Mouse (Mus musculus): Measurements from ENCODE around the gene Gm11634. TPM values are rescaled to one million over a fixed set of nuclear protein-coding genes. Genes with fewer than 3 reads are reported as not detected.
"Not testable (repeated sequence)": the region's sequence is repeated elsewhere in the genome, so short reads cannot be mapped to it uniquely, and the experiment has no call there.

Gm11634 gene
- polyA plus RNA-seq, 1 experiment from 2014 or later: not detected

DNA sequence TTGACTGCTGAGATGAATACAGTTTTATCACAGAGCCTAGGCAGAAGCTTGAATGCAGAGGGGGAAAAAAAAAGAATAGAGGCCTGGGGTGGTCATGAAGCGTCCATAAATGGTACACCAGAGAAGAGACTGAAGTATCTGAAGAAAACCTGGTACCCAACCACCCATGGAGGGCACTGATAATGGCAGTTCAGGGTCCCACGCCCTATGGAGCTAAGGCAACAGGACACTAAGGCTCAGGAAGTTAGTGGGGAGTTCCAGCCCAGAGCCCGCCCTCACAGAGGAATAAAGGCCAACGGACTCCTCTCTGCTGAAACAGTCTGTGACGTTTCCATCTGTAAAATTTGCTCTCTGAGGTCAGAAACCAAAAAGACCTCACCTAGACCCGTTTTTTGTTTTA lies 16.3 kb upstream of the Gm11634 start:
- WGBS: 79% methylated on average over 6 of the region's 6 CpGs
- Histone ChIP-seq H3K4me1 (ENCODE audit: control insufficient read depth, insufficient read depth, low read length) (no peaks in the 10 kb centered on the region), H3K4me2 (ENCODE audit: low read depth, low read length) (no peak overlapping the region), H3K27me3 (ENCODE audit: control insufficient read depth, insufficient read depth, low read length) (no peaks in the 10 kb centered on the region), H3K9ac (replicated peaks; ENCODE audit: low read length) (no peak overlapping the region), H3K4me3 (ENCODE audit: low read depth, low read length) (no peak overlapping the region), H3K9me3 (replicated peaks; ENCODE audit: control insufficient read depth, low read length) (no peaks in the 10 kb centered on the region), H3K36me3 (replicated peaks; ENCODE audit: control insufficient read depth, insufficient read depth, low read depth, low read length) (no peaks in the 10 kb centered on the region), H3K27ac (replicated peaks; ENCODE audit: low read depth, low read length) (no peak overlapping the region)
- DNase-seq (ENCODE audit: low spot score): no peak
- ATAC-seq (replicated peaks; ENCODE audit: insufficient number of reproducible peaks, low FRiP score, low TSS enrichment, low read depth): no peak

DNA sequence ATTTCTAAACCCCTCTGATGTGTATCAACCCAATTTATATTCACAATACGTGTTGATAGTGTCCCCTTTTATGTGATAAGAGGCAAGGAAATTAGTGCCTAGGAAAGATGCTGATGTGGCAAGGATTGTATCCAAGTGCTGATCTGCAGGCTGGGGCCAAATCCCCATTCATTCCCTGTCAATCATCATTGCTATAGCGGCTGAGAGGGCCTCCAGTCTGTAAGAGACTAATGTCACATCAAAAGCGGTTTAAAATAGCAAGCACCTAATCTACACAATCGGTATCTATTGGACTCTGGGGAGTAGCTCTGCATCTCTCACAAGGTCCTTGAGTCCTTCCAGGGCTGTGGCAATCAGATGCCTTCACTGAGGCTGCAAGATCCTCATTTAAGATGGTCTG lies 15.1 kb upstream of the Gm11634 start:
- 70% methylated on average over 4 of the region's 4 CpGs for WGBS

DNA sequence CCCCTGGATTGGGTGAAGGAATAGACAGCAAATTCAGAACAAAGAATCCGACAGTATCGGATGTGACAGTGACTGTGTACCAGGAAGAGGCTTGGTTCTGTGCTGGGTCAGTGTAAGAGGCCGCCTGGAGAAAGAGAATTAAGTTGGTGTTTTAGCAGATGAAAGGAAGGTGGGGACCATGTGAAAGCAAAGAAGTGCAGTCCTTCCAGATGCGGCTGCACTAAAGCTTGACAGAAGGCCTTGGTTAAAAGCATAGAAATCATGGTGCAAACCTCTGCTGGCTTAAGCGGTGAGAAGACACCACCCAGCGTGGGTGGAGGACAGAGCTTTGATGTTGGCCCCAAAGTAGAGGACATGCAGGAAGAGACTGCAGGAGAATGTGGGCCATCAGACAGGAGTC lies 14.5 kb upstream of the Gm11634 start:
- H3K9me3 ChIP-seq (replicated peaks; ENCODE audit: control insufficient read depth, low read length): no peaks in the 10 kb centered on the region
- H3K27ac ChIP-seq (replicated peaks; ENCODE audit: low read depth, low read length): no peak overlapping the region
- no peak overlapping the region for H3K4me2 ChIP-seq (ENCODE audit: low read depth, low read length)
- WGBS: 73% methylated on average over 6 of the region's 6 CpGs
- H3K9ac ChIP-seq (replicated peaks; ENCODE audit: low read length): no peak overlapping the region
- no peaks in the 10 kb centered on the region for H3K4me1 ChIP-seq (ENCODE audit: control insufficient read depth, insufficient read depth, low read length)
- DNase-seq (ENCODE audit: low spot score): no peak
- H3K36me3 ChIP-seq (replicated peaks; ENCODE audit: control insufficient read depth, insufficient read depth, low read depth, low read length): no peaks in the 10 kb centered on the region
- H3K27me3 ChIP-seq (ENCODE audit: control insufficient read depth, insufficient read depth, low read length): no peaks in the 10 kb centered on the region
- no peak overlapping the region for H3K4me3 ChIP-seq (ENCODE audit: low read depth, low read length)
- ATAC-seq (replicated peaks; ENCODE audit: insufficient number of reproducible peaks, low FRiP score, low TSS enrichment, low read depth): no peak

More for the DNA sequence above, 15.1 kb upstream of the Gm11634 start:
- Histone ChIP-seq H3K36me3 (replicated peaks; ENCODE audit: control insufficient read depth, insufficient read depth, low read depth, low read length) (no peaks in the 10 kb centered on the region), H3K9me3 (replicated peaks; ENCODE audit: control insufficient read depth, low read length) (no peaks in the 10 kb centered on the region), H3K27me3 (ENCODE audit: control insufficient read depth, insufficient read depth, low read length) (no peaks in the 10 kb centered on the region), H3K9ac (replicated peaks; ENCODE audit: low read length) (no peak overlapping the region), H3K4me3 (ENCODE audit: low read depth, low read length) (no peak overlapping the region), H3K4me1 (ENCODE audit: control insufficient read depth, insufficient read depth, low read length) (no peaks in the 10 kb centered on the region), H3K4me2 (ENCODE audit: low read depth, low read length) (no peak overlapping the region), H3K27ac (replicated peaks; ENCODE audit: low read depth, low read length) (no peak overlapping the region)
- ATAC-seq (replicated peaks; ENCODE audit: insufficient number of reproducible peaks, low FRiP score, low TSS enrichment, low read depth) (no peak), DNase-seq (ENCODE audit: low spot score) (no peak)

DNA sequence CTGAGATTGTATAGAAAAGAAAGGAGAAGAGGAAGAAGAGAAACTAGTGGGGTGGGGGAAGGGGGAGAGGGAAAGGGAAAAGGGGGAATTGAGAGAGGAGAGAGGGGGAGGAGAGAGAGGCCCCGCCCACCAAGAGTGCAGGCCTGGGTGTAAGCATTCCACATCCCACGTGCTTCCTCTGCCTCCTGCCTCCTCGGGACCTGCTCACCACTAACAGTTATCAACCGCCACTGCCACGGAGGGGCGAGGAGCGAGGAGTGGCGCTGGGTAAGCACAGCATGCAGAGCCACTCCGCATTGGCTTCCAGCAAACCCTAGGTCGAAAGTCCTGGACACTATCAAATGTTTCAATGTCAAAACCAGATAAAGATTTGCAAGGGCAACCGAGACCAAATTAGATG lies 11.4 kb upstream of the Gm11634 start:
- 44% methylated on average over 11 of the region's 11 CpGs for WGBS
- no peaks in the 10 kb centered on the region for H3K36me3 ChIP-seq (replicated peaks; ENCODE audit: control insufficient read depth, insufficient read depth, low read depth, low read length)

DNA sequence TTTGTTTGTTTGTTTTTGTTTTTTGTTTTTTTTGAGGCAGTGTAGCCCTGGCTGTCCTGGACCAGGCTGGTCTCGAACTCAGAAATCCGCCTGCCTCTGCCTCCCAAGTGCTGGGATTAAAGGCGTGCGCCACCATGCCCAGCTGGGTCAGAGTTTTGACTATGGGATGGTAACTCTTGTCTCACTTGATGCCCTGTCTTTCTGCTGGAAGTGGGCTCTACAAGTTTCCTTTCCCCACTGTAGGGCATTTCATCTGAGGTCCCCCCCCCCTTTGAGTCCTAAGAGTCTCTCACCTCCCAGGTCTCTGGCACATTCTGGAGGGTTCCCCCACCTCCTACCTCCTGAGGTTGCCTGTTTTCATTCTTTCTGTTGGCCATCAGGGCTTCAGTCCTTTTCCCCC lies 8.1 kb upstream of the Gm11634 start:
- H3K4me1 ChIP-seq (ENCODE audit: control insufficient read depth, insufficient read depth, low read length); H3K4me3 ChIP-seq (ENCODE audit: low read depth, low read length); ATAC-seq (replicated peaks; ENCODE audit: insufficient number of reproducible peaks, low FRiP score, low TSS enrichment, low read depth); H3K27me3 ChIP-seq (ENCODE audit: control insufficient read depth, insufficient read depth, low read length); H3K4me2 ChIP-seq (ENCODE audit: low read depth, low read length); H3K36me3 ChIP-seq (replicated peaks; ENCODE audit: control insufficient read depth, insufficient read depth, low read depth, low read length); H3K27ac ChIP-seq (replicated peaks; ENCODE audit: low read depth, low read length); H3K9ac ChIP-seq (replicated peaks; ENCODE audit: low read length); DNase-seq (ENCODE audit: low spot score); H3K9me3 ChIP-seq (replicated peaks; ENCODE audit: control insufficient read depth, low read length): not testable (repeated sequence)
- 89% methylated on average over 4 of the region's 4 CpGs for WGBS

More for the DNA sequence above, 11.4 kb upstream of the Gm11634 start:
- H3K9me3 ChIP-seq (replicated peaks; ENCODE audit: control insufficient read depth, low read length): no peaks in the 10 kb centered on the region
- H3K4me2 ChIP-seq (ENCODE audit: low read depth, low read length): no peak overlapping the region
- H3K27me3 ChIP-seq (ENCODE audit: control insufficient read depth, insufficient read depth, low read length): no peaks in the 10 kb centered on the region
- H3K27ac ChIP-seq (replicated peaks; ENCODE audit: low read depth, low read length): no peak overlapping the region
- no peaks in the 10 kb centered on the region for H3K4me1 ChIP-seq (ENCODE audit: control insufficient read depth, insufficient read depth, low read length)
- no peak overlapping the region for H3K9ac ChIP-seq (replicated peaks; ENCODE audit: low read length)
- no peak overlapping the region for H3K4me3 ChIP-seq (ENCODE audit: low read depth, low read length)
- DNase-seq (ENCODE audit: low spot score) (no peak), ATAC-seq (replicated peaks; ENCODE audit: insufficient number of reproducible peaks, low FRiP score, low TSS enrichment, low read depth) (no peak)

DNA sequence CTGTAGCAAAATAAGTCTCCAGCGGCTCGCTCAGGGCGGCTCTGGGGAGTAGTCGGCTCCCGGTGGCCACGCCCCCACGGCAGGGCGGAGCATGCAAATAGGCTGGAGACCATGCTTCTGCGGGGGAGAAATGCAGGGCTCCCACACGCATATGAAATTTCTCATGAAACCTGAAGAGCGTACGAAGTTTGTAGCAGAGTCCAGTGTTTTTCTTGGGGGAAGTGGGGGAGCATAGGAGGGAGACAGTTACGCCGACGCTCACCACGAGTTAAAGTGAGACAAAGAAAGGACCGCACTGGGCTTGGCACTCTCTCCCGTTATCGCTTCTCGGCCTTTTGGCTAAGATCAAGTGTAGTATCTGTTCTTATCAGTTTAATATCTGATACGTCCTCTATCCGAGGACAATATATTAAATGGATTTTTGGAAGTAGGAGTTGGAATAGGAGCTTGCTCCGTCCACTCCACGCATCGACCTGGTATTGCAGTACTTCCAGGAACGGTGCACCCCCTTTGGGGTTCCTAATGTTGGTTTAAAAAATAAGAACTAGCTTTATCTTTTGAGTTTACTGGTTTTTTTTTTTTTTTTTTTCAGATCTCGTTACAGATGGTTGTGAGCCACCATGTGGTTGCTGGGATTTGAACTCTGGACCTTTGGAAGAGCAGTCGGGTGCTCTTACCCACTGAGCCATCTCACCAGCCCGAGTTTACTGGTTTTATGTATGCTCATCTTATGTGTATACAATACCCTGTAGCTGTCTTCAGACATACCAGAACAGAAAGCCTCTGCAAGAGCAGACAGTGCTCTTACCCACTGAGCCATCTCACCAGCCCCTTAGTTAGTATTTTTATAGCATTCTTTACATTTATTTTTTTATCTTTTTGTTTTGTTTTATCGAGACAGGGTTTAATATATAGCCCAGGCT lies 5.7 kb upstream of the Gm11634 start:
- Histone ChIP-seq H3K4me3 (ENCODE audit: low read depth, low read length) (0 out of 2 replicates have a peak overlapping the region, but pooled peaks have one; percentile 9), H3K4me2 (ENCODE audit: low read depth, low read length) (peak overlapping the region; percentile 26)
- peak; percentile 59 for ATAC-seq (replicated peaks; ENCODE audit: insufficient number of reproducible peaks, low FRiP score, low TSS enrichment, low read depth)
- not testable (repeated sequence) for H3K9ac ChIP-seq (replicated peaks; ENCODE audit: low read length); H3K4me1 ChIP-seq (ENCODE audit: control insufficient read depth, insufficient read depth, low read length); H3K36me3 ChIP-seq (replicated peaks; ENCODE audit: control insufficient read depth, insufficient read depth, low read depth, low read length); H3K27me3 ChIP-seq (ENCODE audit: control insufficient read depth, insufficient read depth, low read length); H3K9me3 ChIP-seq (replicated peaks; ENCODE audit: control insufficient read depth, low read length); H3K27ac ChIP-seq (replicated peaks; ENCODE audit: low read depth, low read length)
- peak; percentile 86 for DNase-seq (ENCODE audit: low spot score)
- 1% methylated on average over 30 of the region's 30 CpGs for WGBS

DNA sequence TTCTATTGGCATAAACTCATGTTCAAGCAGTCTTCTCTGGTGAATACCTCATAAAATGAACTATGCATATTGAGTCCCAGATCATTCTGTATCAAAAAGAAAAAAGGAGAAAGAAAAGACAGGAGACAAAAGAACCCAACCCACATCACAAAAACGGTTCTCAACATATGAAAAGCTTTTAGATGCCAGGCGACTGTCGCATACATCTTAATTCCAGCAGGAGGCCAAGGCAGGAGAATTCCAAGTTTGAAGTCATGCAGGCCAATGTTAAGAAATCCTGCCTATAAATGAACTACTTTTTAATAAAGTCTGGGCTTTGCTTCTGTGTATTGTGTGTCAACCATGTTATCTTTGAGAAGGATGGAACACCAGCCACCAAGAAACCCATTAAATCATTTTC lies 5.1 kb upstream of the Gm11634 start:
- DNase-seq (ENCODE audit: low spot score): no peak
- 2% methylated on average over 3 of the region's 3 CpGs for WGBS
- Histone ChIP-seq H3K4me3 (ENCODE audit: low read depth, low read length) (no peak overlapping the region), H3K4me2 (ENCODE audit: low read depth, low read length) (peak overlapping the region; percentile 26; the same call in 1 of the 2 replicates), H3K27me3 (ENCODE audit: control insufficient read depth, insufficient read depth, low read length) (no peaks in the 10 kb centered on the region), H3K4me1 (ENCODE audit: control insufficient read depth, insufficient read depth, low read length) (no peaks in the 10 kb centered on the region), H3K9ac (replicated peaks; ENCODE audit: low read length) (no peak overlapping the region), H3K27ac (replicated peaks; ENCODE audit: low read depth, low read length) (no peak overlapping the region), H3K9me3 (replicated peaks; ENCODE audit: control insufficient read depth, low read length) (no peaks in the 10 kb centered on the region), H3K36me3 (replicated peaks; ENCODE audit: control insufficient read depth, insufficient read depth, low read depth, low read length) (no peaks in the 10 kb centered on the region)
- no peak for ATAC-seq (replicated peaks; ENCODE audit: insufficient number of reproducible peaks, low FRiP score, low TSS enrichment, low read depth)

DNA sequence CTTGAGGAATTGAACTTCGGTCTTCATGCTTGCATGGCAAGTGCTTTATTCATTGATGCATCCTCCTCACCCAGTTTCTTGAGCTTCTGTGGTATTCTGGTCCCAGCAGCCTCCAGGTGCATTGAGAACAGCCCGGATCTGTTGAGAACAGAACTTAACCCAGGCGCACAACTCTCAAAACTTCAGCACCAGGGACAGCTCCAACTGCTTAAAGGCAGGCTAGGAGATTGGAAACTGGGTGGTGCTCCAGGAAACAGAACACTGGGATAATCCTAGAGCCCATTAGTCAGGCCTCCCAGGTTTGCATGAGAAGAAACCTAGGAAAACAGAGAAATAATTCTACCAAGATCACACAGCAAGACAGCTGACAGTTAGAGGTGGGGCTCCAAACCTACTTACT lies 3.4 kb upstream of the Gm11634 start:
- no peaks in the 10 kb centered on the region for H3K36me3 ChIP-seq (replicated peaks; ENCODE audit: control insufficient read depth, insufficient read depth, low read depth, low read length)
- ATAC-seq (replicated peaks; ENCODE audit: insufficient number of reproducible peaks, low FRiP score, low TSS enrichment, low read depth): no peak
- peak; percentile 94 for DNase-seq (ENCODE audit: low spot score)
- no peak overlapping the region for H3K4me2 ChIP-seq (ENCODE audit: low read depth, low read length)
- no peak overlapping the region for H3K9ac ChIP-seq (replicated peaks; ENCODE audit: low read length)
- no peak overlapping the region for H3K4me3 ChIP-seq (ENCODE audit: low read depth, low read length)
- no peaks in the 10 kb centered on the region for H3K4me1 ChIP-seq (ENCODE audit: control insufficient read depth, insufficient read depth, low read length)
- 11% methylated on average over 3 of the region's 3 CpGs for WGBS
- no peak overlapping the region for H3K27ac ChIP-seq (replicated peaks; ENCODE audit: low read depth, low read length)
- no peaks in the 10 kb centered on the region for H3K9me3 ChIP-seq (replicated peaks; ENCODE audit: control insufficient read depth, low read length)
- no peaks in the 10 kb centered on the region for H3K27me3 ChIP-seq (ENCODE audit: control insufficient read depth, insufficient read depth, low read length)

Measured in embryonic facial prominence, embryonic 11.5 days (tissue).